Comparison of ENCODE assay signal across 13 mouse cellular contexts in genomic region chr12:3956351-3956750, GRCm38 (mm10). TPM values are rescaled to one million over a fixed set of nuclear protein-coding genes. Genes with fewer than 3 reads are reported as not detected.
DNase-seq lines count a peak whose midpoint lies in the region; ATAC-seq and TF ChIP-seq lines count a peak whose summit lies in the region.
"Had no signal": no experiment of that assay in that cellular context is flagged by ENCODE, and none has a peak within 500 bp of the region (broad histone marks: within the 10 kb centered on the region; RNA-seq: fewer than 3 reads in every experiment).

No protein-coding gene starts in this region.

- H3K27ac ChIP-seq in cerebellum, adult 2 months (ENCODE audit: insufficient read depth, low read length): no peak overlapping the region
- no peak overlapping the region for H3K27ac ChIP-seq in kidney, postnatal 0 days
- H3K27ac ChIP-seq in cortical plate, adult 2 months (ENCODE audit: insufficient read depth, low read length): no peak overlapping the region
- H3K27ac ChIP-seq: hindbrain, embryonic 13.5 days; midbrain, embryonic 13.5 days had no signal

- H3K9ac ChIP-seq in kidney, postnatal 0 days (ENCODE audit: low read depth, low read length): no peak overlapping the region
- H3K9ac ChIP-seq: hindbrain, embryonic 13.5 days; midbrain, embryonic 13.5 days had no signal

- no peak overlapping the region for H3K4me2 ChIP-seq in kidney, postnatal 0 days (ENCODE audit: low read length)
- H3K4me2 ChIP-seq: hindbrain, embryonic 13.5 days; midbrain, embryonic 13.5 days had no signal

- ATAC-seq in kidney, postnatal 0 days (replicated peaks; ENCODE audit: low FRiP score, low read depth): no peak
- ATAC-seq: midbrain, embryonic 13.5 days had no signal

- H3K4me3 ChIP-seq in cerebellum, adult 2 months (replicated peaks; ENCODE audit: insufficient read depth, low read depth, low read length): no peak overlapping the region
- H3K4me3 ChIP-seq in kidney, postnatal 0 days (replicated peaks; ENCODE audit: low read depth, low read length): no peak overlapping the region
- no peak overlapping the region for H3K4me3 ChIP-seq in cortical plate, adult 2 months (ENCODE audit: insufficient read depth, low read length)
- H3K4me3 ChIP-seq: hindbrain, embryonic 13.5 days; midbrain, embryonic 13.5 days had no signal

- no peaks in the 10 kb centered on the region for H3K4me1 ChIP-seq in cerebellum, adult 2 months (ENCODE audit: control insufficient read depth, insufficient read depth, low read length)
- peaks cover 5% of the 10 kb centered on the region; the same call in 1 of the 2 replicates for H3K4me1 ChIP-seq in kidney, postnatal 0 days (replicated peaks; ENCODE audit: insufficient read depth, low read length)
- H3K4me1 ChIP-seq in cortical plate, adult 2 months (ENCODE audit: control insufficient read depth, insufficient read depth, low read length): peaks cover 4% of the 10 kb centered on the region

- H3K36me3 ChIP-seq in kidney, postnatal 0 days (ENCODE audit: insufficient read depth, low read length): no peaks in the 10 kb centered on the region
- H3K36me3 ChIP-seq: hindbrain, embryonic 13.5 days; midbrain, embryonic 13.5 days had no signal

- TF ChIP-seq POLR2A in cerebellum, adult 2 months (IDR thresholded peaks at IDR 0.05; ENCODE audit: borderline replicate concordance, insufficient read depth, low read length): no peak
- no peak for TF ChIP-seq POLR2A in cortical plate, adult 2 months (IDR thresholded peaks at IDR 0.05; ENCODE audit: extremely low read depth, insufficient read depth, low read length)

- H3K9me3 ChIP-seq in kidney, postnatal 0 days (replicated peaks; ENCODE audit: low read length): no peaks in the 10 kb centered on the region
- H3K9me3 ChIP-seq: hindbrain, embryonic 13.5 days; midbrain, embryonic 13.5 days had no signal

- peak in 1 of 2 experiments; percentile 29 for DNase-seq in cerebellum, adult 2 months
- no peak for DNase-seq in cerebellum, adult 11 months
- DNase-seq in kidney, postnatal 0 days (ENCODE audit: low spot score): peak; percentile 19
- no peak for DNase-seq in kidney, postnatal 10 days
- peak; percentile 31 for DNase-seq in 416B (ENCODE audit: low read depth)
- no peak for DNase-seq in spleen, postnatal 4 days (ENCODE audit: low spot score in 2 of 2)
- no peak for DNase-seq in layer of hippocampus, postnatal 25 days (ENCODE audit: extremely low spot score in 1 of 2, low spot score in 1 of 2)
- DNase-seq: adrenal gland, adult 2 months; gastrocnemius, postnatal 36 days; kidney, postnatal 4 days had no signal

- peak; percentile 52; the same call in 1 of the 2 replicates for TF ChIP-seq CTCF in cerebellum, adult 2 months (IDR thresholded peaks at IDR 0.05; ENCODE audit: borderline replicate concordance, insufficient read depth, low read depth, low read length)
- peak; percentile 29; the same call in 1 of the 2 replicates for TF ChIP-seq CTCF in kidney, postnatal 0 days (IDR thresholded peaks at IDR 0.05; ENCODE audit: low read depth)
- TF ChIP-seq CTCF in cortical plate, adult 2 months (IDR thresholded peaks at IDR 0.05; ENCODE audit: extremely low read depth, insufficient read depth, low read length): peak; percentile 36; the same call in 1 of the 2 replicates

- H3K27me3 ChIP-seq in cerebellum, adult 2 months (ENCODE audit: control insufficient read depth, insufficient read depth, low read length): no peaks in the 10 kb centered on the region
- peaks cover 7% of the 10 kb centered on the region; the same call in 1 of the 2 replicates for H3K27me3 ChIP-seq in kidney, postnatal 0 days (ENCODE audit: insufficient read depth, low read length)

- WGBS in cerebellum, adult 2 months: 18% methylated on average over 3 of the region's 3 CpGs
- WGBS in kidney, postnatal 0 days: 25% methylated on average over 3 of the region's 3 CpGs

RNA-seq across cellular contexts. Expression of gene Pomc, which starts 1.6 kb away (rescaled TPM):
- 3.0 and 4.1 TPM in 2 replicates for polyA plus RNA-seq in cerebellum, adult 2 months (2012; rRNA removed)
- polyA plus RNA-seq in kidney, postnatal 0 days (2015; fragmentation: Nextera tagmentation; extraction: Ambion mirVana): 2.1 and 2.7 TPM in 2 replicates
- 4.2 and 4.5 TPM in 2 replicates for polyA plus RNA-seq in cortical plate, adult 2 months (2012; rRNA removed)
- 1 to 10 TPM; 3.0 to 3.2 TPM for total RNA-seq in layer of hippocampus, postnatal 25 days (2021)
- total RNA-seq: gastrocnemius, postnatal 36 days had no signal

Comparison
In these comparisons a context has a peak if more than half of its experiments do, and no peak if none do; other contexts are left out.
1. DNase-seq: peak in kidney, postnatal 0 days (single experiment) and 416B (single experiment); none in cerebellum, adult 11 months (single experiment), kidney, postnatal 10 days (single experiment), spleen, postnatal 4 days (0 of 2) and layer of hippocampus, postnatal 25 days (0 of 2).
2. Peak in every context shown above with its lines, with median percentiles within 50 percentile points of each other: CTCF ChIP-seq.